Mouse (Mus musculus) liver, postnatal 0 days (tissue): ENCODE measurements around the gene Otulinl. TPM values are rescaled to one million over a fixed set of nuclear protein-coding genes. Genes with fewer than 3 reads are reported as not detected.

ENCODE experiments used
- ATAC-seq: fragments of 200-750 bp; cut with Nextera tagmentation; 2 replicates; pipeline ENCODE4 v1.8.0; 2017; ENCODE audit warnings: mild to moderate bottlenecking, moderate library complexity
- DNase-seq: peaks from one replicate; pipeline ENCODE4 v3.0.0-alpha.2; 2016
- H3K27ac ChIP-seq: fragments of 300-500 bp; sonication (generic); 2 replicates; pipeline ENCODE4 v1.5.1; 2014; ENCODE audit warnings: antibody characterized with exemption, moderate library complexity, mild to moderate bottlenecking, low read depth
- H3K27me3 ChIP-seq: fragments of 300-500 bp; sonication (generic); 2 replicates; pipeline ENCODE4 v1.6.1; 2014; ENCODE audit warnings: low read length, control low read depth, mixed read lengths; ENCODE audit not compliant: insufficient read depth
- H3K36me3 ChIP-seq: fragments of 300-500 bp; sonication (generic); replicated peaks from 2 replicates; pipeline ENCODE4 v1.6.1; 2014; ENCODE audit warnings: mild to moderate bottlenecking, control low read depth, low read length, moderate library complexity, mixed read lengths; ENCODE audit not compliant: insufficient read depth
- H3K4me1 ChIP-seq: fragments of 300-500 bp; sonication (generic); 2 replicates; pipeline ENCODE4 v1.6.1; 2014; ENCODE audit warnings: antibody characterized with exemption, mild to moderate bottlenecking, control low read depth; ENCODE audit not compliant: insufficient read depth
- H3K4me2 ChIP-seq: fragments of 300-500 bp; sonication (generic); 2 replicates; pipeline ENCODE4 v1.6.1; 2014; ENCODE audit warnings: low read depth, mild to moderate bottlenecking, low read length, moderate library complexity, mixed read lengths
- H3K4me3 ChIP-seq: fragments of 300-500 bp; sonication (generic); 2 replicates; pipeline ENCODE4 v1.5.1; 2014; ENCODE audit warnings: low read depth, low read length
- H3K9ac ChIP-seq: fragments of 300-500 bp; sonication (generic); replicated peaks from 2 replicates; pipeline ENCODE4 v1.6.1; 2014; ENCODE audit warnings: mild to moderate bottlenecking, moderate library complexity
- H3K9me3 ChIP-seq: fragments of 300-500 bp; sonication (generic); 2 replicates; pipeline ENCODE4 v1.6.1; 2016; ENCODE audit warnings: mild to moderate bottlenecking, control low read depth, low read length, mixed read lengths
- CTCF ChIP-seq: sonication (generic); IDR thresholded peaks from 2 replicates; pipeline ENCODE4 v1.5.1; 2016; ENCODE audit warnings: antibody characterized with exemption, low read depth
- EP300 ChIP-seq: IDR thresholded peaks from 2 replicates; pipeline ENCODE4 v1.6.1; 2016; ENCODE audit warnings: antibody characterized with exemption, low read depth, mild to moderate bottlenecking
- WGBS: fragments of 180-500 bp; shearing (Covaris S2); extraction: QIAGEN DNeasy Blood & Tissue Kit; methylation state at CpG from one replicate; pipeline ENCODE4 v1.1.7; 2014; ENCODE audit not compliant: insufficient replicate concordance; 5-methylcytosine and 5-hydroxymethylcytosine counted together
- polyA plus RNA-seq: library from polyadenylated mRNA; unstranded; fragments of >200 nt; fragmentation: Nextera tagmentation; extraction: Ambion mirVana; gene quantifications from 2 replicates; pipeline ENCODE4 v1.2.1, GENCODE M21; 2015

Gene Otulinl
- polyA plus RNA-seq, 1 experiment from 2014 or later: 12.3 TPM

DNA sequence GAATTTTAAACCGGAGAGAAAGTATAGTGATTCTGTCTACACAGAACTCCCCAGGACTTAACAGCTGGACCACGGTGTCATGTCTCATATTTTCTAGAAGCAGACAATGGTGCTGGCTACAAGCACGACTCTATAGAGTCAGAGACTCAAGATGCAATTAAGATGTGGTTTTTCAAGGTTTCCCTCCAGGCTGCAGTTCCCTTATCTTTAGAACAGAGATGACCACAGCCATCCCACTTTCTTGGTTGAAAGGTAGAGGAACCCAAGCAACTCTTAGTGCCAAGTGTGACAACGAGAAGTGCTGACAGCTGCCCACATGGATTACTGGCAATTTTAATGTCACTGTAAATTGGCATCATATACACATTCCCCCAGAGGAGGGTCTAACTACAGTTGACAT lies 71.8 kb downstream of the Otulinl start:
- peaks cover 64% of the 10 kb centered on the region for H3K36me3 ChIP-seq
- no peak for TF ChIP-seq CTCF
- TF ChIP-seq EP300: no peak
- DNase-seq (no peak), ATAC-seq (no peak)
- no peak overlapping the region for H3K4me2 ChIP-seq
- H3K4me1 ChIP-seq: no peaks in the 10 kb centered on the region
- no peaks in the 10 kb centered on the region for H3K27me3 ChIP-seq
- no peak overlapping the region for H3K4me3 ChIP-seq
- H3K9ac ChIP-seq: no peak overlapping the region
- H3K9me3 ChIP-seq: no peaks in the 10 kb centered on the region
- 67% methylated on average over 4 of the region's 4 CpGs for WGBS
- no peak overlapping the region for H3K27ac ChIP-seq

- Histone ChIP-seq H3K36me3 (peaks cover 63% of the 10 kb centered on the region), H3K9ac (no peak overlapping the region), H3K4me1 (peaks cover 5% of the 10 kb centered on the region; the same call in 1 of the 2 replicates), H3K9me3 (no peaks in the 10 kb centered on the region), H3K4me3 (no peak overlapping the region), H3K27me3 (no peaks in the 10 kb centered on the region), H3K4me2 (no peak overlapping the region), H3K27ac (no peak overlapping the region; the same call in 1 of the 2 replicates)
- no peak for DNase-seq
- TF ChIP-seq CTCF: peak; percentile 34
- TF ChIP-seq EP300: no peak
- ATAC-seq: peak; percentile 57; the same call in 1 of the 2 replicates
- 65% methylated on average over 3 of the region's 3 CpGs for WGBS
These were observed 76.1 kb downstream of the Otulinl start for GRCm38 (mm10) chr15:27605252-27605651.

Other genes starting within 250 kb of the Otulinl start
- gene Ank, start 214.9 kb downstream of the Otulinl start, polyA plus RNA-seq: 7.8 and 8.3 TPM in 2 replicates
- gene Otulin, start 50.9 kb downstream of the Otulinl start, polyA plus RNA-seq: 20.8 and 23.5 TPM in 2 replicates